Mouse (Mus musculus): ENCODE measurements around the gene Lrrfip1. TPM values are rescaled to one million over a fixed set of nuclear protein-coding genes. Genes with fewer than 3 reads are reported as not detected.

Lrrfip1 gene
- polyA plus RNA-seq, 1 experiment from 2014 or later, result 126 TPM

DNA sequence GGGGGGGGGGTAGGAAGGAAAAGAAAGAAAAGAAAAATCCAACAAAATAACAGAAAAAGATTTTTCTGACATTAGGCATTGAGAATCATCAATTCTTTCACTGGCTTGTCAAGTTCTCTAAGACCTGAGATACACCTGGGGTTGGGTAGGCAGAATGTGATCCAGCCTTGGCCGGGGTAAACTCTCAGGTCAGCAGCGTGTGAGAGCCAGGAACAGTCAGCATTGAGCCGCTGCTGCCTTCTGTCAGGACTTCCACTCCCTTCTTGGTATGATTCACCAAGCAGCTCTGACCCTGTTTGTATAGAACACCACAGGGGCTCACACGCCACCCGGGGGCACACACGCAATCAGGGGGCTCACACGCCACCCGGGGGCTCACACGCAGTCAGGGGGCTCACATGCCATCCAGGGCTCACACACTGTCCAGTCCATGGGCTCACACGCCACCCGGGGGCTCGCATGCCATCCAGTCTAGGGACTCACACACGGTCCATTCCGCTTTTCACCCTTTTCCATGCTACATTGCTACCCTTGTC is 9.7 kb downstream of the Lrrfip1 start:
- POLR2A ChIA-PET, result interaction anchor here (1.7 kb wide), 1 partner anchor 10 kb away, joined by 14 read pairs; the partner anchor contains the start of gene Lrrfip1
- no peaks in the 10 kb centered on the region for H3K27me3 ChIP-seq
- TF ChIP-seq CTCF (IDR thresholded peaks at IDR 0.05), result no peak
- in situ Hi-C loops (cut with MboI; ENCODE audit: low pct_unique_long_range_greater_than_20kb), result no loop called here
- no peak for DNase-seq (ENCODE audit: low read depth, low spot score)
- no peak for ATAC-seq
- CTCF ChIA-PET, result no interaction called here

DNA sequence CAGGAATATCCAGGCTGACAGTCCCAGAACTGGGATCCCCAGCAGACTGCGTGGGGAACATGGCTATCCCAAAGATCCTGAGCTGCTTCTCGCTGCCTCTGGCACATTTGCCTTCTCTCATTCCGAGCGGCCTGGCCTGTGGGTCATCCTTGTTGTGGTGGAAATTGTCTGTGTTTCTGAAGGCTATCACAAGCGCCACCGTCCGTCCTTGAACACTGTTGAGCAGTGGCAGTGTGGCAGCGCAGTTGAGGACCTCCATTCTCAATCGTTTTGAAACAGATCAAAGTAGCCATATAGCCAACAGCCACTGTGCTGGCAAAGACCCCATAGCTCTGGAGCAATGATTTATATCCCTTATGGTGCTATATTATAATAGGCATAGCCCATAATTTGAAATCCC is 10.2 kb downstream of the Lrrfip1 start:
- in situ Hi-C loops (cut with MboI; ENCODE audit: low pct_unique_long_range_greater_than_20kb), result no loop called here
- TF ChIP-seq CTCF (IDR thresholded peaks at IDR 0.05), result no peak
- H3K27me3 ChIP-seq, result no peaks in the 10 kb centered on the region
- ChIA-PET CTCF (no interaction called here), POLR2A (interaction anchor here (1.7 kb wide), 1 partner anchor 10 kb away, joined by 14 read pairs; the partner anchor contains the start of gene Lrrfip1)
- DNase-seq (ENCODE audit: low read depth, low spot score), result no peak
- ATAC-seq, result no peak

GRCm38 (mm10) chr1:91009266-91009665 is 10.7 kb downstream of the Lrrfip1 start:
- no peaks in the 10 kb centered on the region for H3K27me3 ChIP-seq
- ChIA-PET CTCF (interaction anchor here (0.7 kb wide), 1 partner anchor 9 kb away, joined by 3 read pairs; no protein-coding TSS in a partner anchor), POLR2A (interaction anchor here (1.7 kb wide), 1 partner anchor 11 kb away, joined by 14 read pairs; the partner anchor contains the start of gene Lrrfip1)
- in situ Hi-C loops (cut with MboI; ENCODE audit: low pct_unique_long_range_greater_than_20kb), result no loop called here
- no peak for ATAC-seq
- no peak for TF ChIP-seq CTCF (IDR thresholded peaks at IDR 0.05)
- DNase-seq (ENCODE audit: low read depth, low spot score), result no peak

DNA sequence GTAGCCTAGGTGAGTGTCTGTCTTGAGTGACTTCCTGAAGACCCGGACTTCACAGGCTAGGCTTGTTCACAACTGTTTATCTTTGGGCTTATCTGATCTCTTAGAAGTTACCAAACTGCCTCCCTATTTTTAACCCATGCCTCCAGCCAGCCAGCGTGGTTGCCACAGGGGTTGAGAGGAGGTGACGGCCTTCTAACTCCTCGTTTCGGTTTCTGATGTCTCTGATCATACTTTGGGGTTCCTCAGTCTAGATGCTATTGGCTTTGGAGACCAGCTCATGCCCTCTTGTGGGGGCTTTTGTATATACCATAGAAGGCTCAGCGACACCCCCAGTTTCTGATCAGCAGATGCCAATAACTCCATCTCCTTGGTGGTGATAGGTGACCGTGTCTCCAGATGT is 11.7 kb downstream of the Lrrfip1 start:
- in situ Hi-C loops (cut with MboI; ENCODE audit: low pct_unique_long_range_greater_than_20kb), result no loop called here
- ATAC-seq (no peak), DNase-seq (ENCODE audit: low read depth, low spot score) (no peak)
- H3K27me3 ChIP-seq, result no peaks in the 10 kb centered on the region
- no peak for TF ChIP-seq CTCF (IDR thresholded peaks at IDR 0.05)
- ChIA-PET CTCF (interaction anchor here (1.8 kb wide), 1 partner anchor 28 kb away, joined by 4 read pairs; no protein-coding TSS in a partner anchor), POLR2A (interaction anchor here (0.8 to 1.1 kb wide), 2 partner anchors 12 to 75 kb away, joined by 3 read pairs; partner anchors contain the start of gene Lrrfip1)

DNA sequence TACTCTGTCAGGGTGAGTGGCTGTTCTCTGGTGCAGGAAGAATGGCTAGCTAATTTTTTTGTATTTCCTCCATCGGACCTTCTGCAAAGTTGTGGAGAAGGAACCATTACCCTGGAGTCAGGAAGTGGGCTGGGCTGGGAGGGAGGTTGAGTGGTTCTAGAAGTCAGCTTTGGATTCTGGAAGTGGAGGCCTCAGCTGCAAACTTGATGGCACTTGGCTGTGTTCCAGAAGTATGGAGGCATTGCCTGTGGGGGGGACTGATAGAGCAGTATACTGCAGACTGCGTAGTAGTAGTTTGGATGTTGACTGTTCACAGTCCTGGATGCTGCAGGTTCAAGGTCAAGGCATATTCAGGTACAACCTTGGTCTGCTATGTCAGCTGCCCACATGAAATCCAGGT is 12.2 kb downstream of the Lrrfip1 start:
- ChIA-PET CTCF (interaction anchor here (1.8 kb wide), 1 partner anchor 27 kb away, joined by 4 read pairs; no protein-coding TSS in a partner anchor), POLR2A (interaction anchor here (0.8 to 1.1 kb wide), 2 partner anchors 13 to 76 kb away, joined by 3 read pairs; partner anchors contain the start of gene Lrrfip1)
- no peak for ATAC-seq
- H3K27me3 ChIP-seq, result no peaks in the 10 kb centered on the region
- TF ChIP-seq CTCF (IDR thresholded peaks at IDR 0.05), result no peak
- no peak for DNase-seq (ENCODE audit: low read depth, low spot score)
- in situ Hi-C loops (cut with MboI; ENCODE audit: low pct_unique_long_range_greater_than_20kb), result no loop called here

- no peaks in the 10 kb centered on the region for H3K27me3 ChIP-seq
- ChIA-PET POLR2A (no interaction called here), CTCF (interaction anchor here (1.8 kb wide), 1 partner anchor 27 kb away, joined by 4 read pairs; no protein-coding TSS in a partner anchor)
- ATAC-seq (no peak), DNase-seq (ENCODE audit: low read depth, low spot score) (no peak)
- no peak for TF ChIP-seq CTCF (IDR thresholded peaks at IDR 0.05)
- in situ Hi-C loops (cut with MboI; ENCODE audit: low pct_unique_long_range_greater_than_20kb), result no loop called here
Measured at GRCm38 (mm10) chr1:91011336-91011735, 12.8 kb downstream of the Lrrfip1 start.

GRCm38 (mm10) chr1:91013803-91014202 is 15.3 kb downstream of the Lrrfip1 start:
- no peak for DNase-seq (ENCODE audit: low read depth, low spot score)
- in situ Hi-C loops (cut with MboI; ENCODE audit: low pct_unique_long_range_greater_than_20kb), result no loop called here
- ChIA-PET POLR2A (no interaction called here), CTCF (interaction anchor here (1.2 kb wide), 1 partner anchor 14 kb away, joined by 3 read pairs; no protein-coding TSS in a partner anchor)
- no peak for ATAC-seq
- no peaks in the 10 kb centered on the region for H3K27me3 ChIP-seq
- TF ChIP-seq CTCF (IDR thresholded peaks at IDR 0.05), result no peak

DNA sequence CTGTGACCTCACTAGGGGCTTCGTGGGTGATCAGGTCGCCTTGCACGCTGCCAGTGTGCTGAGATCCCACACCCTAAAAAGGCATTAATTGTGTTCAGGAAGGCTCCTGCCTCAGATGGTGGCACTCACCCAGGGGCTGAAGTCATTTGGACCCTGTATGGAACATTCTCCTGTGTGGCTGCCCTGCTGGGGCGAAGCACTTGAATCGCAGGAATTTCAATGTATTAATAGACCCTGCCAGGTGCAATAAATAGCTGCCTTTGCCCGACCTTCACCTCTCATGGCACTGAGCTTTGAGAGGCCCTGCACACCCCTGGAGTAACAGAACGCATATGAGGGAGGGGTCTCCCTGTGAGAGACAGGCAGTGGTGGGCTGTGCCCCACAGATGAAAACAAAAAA is 17.0 kb downstream of the Lrrfip1 start:
- TF ChIP-seq CTCF (IDR thresholded peaks at IDR 0.05), result no peak
- H3K27me3 ChIP-seq, result no peaks in the 10 kb centered on the region
- ChIA-PET POLR2A (interaction anchor here (1.0 kb wide), 1 partner anchor 13 kb away, joined by 3 read pairs; no protein-coding TSS in a partner anchor), CTCF (no interaction called here)
- in situ Hi-C loops (cut with MboI; ENCODE audit: low pct_unique_long_range_greater_than_20kb), result no loop called here
- ATAC-seq, result no peak
- no peak for DNase-seq (ENCODE audit: low read depth, low spot score)

- CTCF ChIA-PET, result interaction anchor here (1.3 kb wide), 1 partner anchor 37 kb away, joined by 3 read pairs; no protein-coding TSS in a partner anchor
- no peak for TF ChIP-seq CTCF (IDR thresholded peaks at IDR 0.05)
- in situ Hi-C loops (cut with MboI; ENCODE audit: low pct_unique_long_range_greater_than_20kb), result no loop called here
- ATAC-seq (no peak), DNase-seq (ENCODE audit: low read depth, low spot score) (no peak)
- POLR2A ChIA-PET, result no interaction called here
- no peaks in the 10 kb centered on the region for H3K27me3 ChIP-seq
Measured at GRCm38 (mm10) chr1:91017111-91017758, 18.7 kb downstream of the Lrrfip1 start.

DNA sequence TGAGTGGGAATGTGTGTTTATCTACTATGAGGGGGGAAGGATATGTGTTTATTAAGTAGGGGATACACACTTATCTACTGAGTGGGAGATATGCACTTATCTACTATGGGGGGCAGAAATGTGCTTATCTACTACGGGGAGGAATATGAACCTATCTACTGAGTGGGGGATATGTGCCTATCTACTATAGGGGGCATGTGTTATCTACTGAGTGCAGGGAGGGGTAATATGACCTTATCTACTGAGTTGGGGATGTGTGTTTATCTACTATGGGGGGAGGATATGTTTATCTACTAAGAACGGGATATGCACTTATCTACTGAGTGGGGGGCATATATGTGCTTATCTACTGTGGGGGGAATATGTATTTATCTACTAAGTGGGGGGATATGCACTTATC is 20.8 kb downstream of the Lrrfip1 start:
- DNase-seq (ENCODE audit: low read depth, low spot score), result no peak
- CTCF ChIA-PET, result no interaction called here
- POLR2A ChIA-PET, result no interaction called here
- H3K27me3 ChIP-seq, result no peaks in the 10 kb centered on the region
- in situ Hi-C loops (cut with MboI; ENCODE audit: low pct_unique_long_range_greater_than_20kb), result no loop called here
- no peak for ATAC-seq
- TF ChIP-seq CTCF (IDR thresholded peaks at IDR 0.05), result no peak

- ATAC-seq (no peak), DNase-seq (ENCODE audit: low read depth, low spot score) (no peak)
- POLR2A ChIA-PET, result interaction anchor here (1.5 kb wide), 1 partner anchor 23 kb away, joined by 3 read pairs; the partner anchor contains the start of gene Lrrfip1
- no peak for TF ChIP-seq CTCF (IDR thresholded peaks at IDR 0.05)
- in situ Hi-C loops (cut with MboI; ENCODE audit: low pct_unique_long_range_greater_than_20kb), result no loop called here
- no peaks in the 10 kb centered on the region for H3K27me3 ChIP-seq
- CTCF ChIA-PET, result interaction anchor here (1.1 kb wide), 1 partner anchor 8 kb away, joined by 3 read pairs; no protein-coding TSS in a partner anchor
Measured at GRCm38 (mm10) chr1:91021304-91021703, 22.8 kb downstream of the Lrrfip1 start.

Data from Patski (cell line).